Mouse (Mus musculus) erythroblast, embryonic 14.5 days (primary cell): ENCODE data around the gene Eral1.

Experiments
- GATA1 ChIP-seq: IDR thresholded peaks from 2 replicates; pipeline ENCODE4 v1.6.1; 2012; ENCODE audit warnings: low read length, inconsistent platforms, mixed read lengths
- TAL1 ChIP-seq: IDR thresholded peaks from 3 replicates; pipeline ENCODE4 v1.6.1; 2012; ENCODE audit warnings: low read length, inconsistent platforms, mixed read lengths

- TF ChIP-seq GATA1 (no peak), TAL1 (no peak)
These were observed 34.6 kb upstream of the Eral1 start for GRCm38 (mm10) chr11:78114676-78115366.
